Mouse (Mus musculus): Measurements from ENCODE around the gene Ctsw.

DNA sequence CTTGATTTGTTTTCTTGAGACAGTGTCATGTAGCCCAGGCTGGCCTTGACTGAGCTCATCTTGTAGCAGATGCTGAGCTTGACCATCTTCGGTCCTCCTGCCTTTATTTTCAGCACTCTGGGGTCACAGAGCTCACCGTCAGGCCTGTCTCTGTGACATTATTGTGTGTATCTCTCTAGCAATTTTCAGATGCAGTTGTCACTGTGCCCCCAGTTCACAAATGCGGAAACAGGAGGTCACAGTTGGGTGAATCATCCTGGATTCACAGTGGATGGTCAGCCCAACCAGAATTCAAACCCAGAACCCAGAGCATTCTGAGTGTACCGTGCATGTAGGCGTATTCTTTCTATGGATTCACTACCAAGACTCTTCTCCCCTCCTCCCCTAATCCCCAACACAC, 22.6 kb downstream of the Ctsw start:
- no peak for TF ChIP-seq CTCF (IDR thresholded peaks at IDR 0.05; ENCODE audit: control insufficient read depth, insufficient read depth, insufficient replicate concordance, low read depth, low read length)
- TF ChIP-seq POLR2A (IDR thresholded peaks at IDR 0.05; ENCODE audit: control insufficient read depth, low read depth, low read length), result no peak

All from testis, adult 2 months (tissue).